Mouse (Mus musculus) heart, postnatal 4 days (tissue): ENCODE measurements around the gene Sctr. TPM values are rescaled to one million over a fixed set of nuclear protein-coding genes. Genes with fewer than 3 reads are reported as not detected.

Experiments
- DNase-seq: peaks from one replicate; pipeline ENCODE4 v3.0.0; 2021
- total RNA-seq, 2 experiments: library from RNA; stranded (reverse); gene quantifications; 2 replicates each; pipeline ENCODE4 v1.2.3; 2021

The Sctr gene
- total RNA-seq: under 1 TPM in 1 of 2 experiments, not detected in 1; 0.14 TPM

GRCm38 (mm10) chr1:120006844-120007790 lies at the start of gene Sctr:
Gene Sctr, plus strand, starts transcription at chr1:120006894.
- no peak for DNase-seq

GRCm38 (mm10) chr1:119957716-119958222 lies 48.9 kb upstream of the Sctr start:
- DNase-seq: no peak

GRCm38 (mm10) chr1:119959464-119959863 lies 47.2 kb upstream of the Sctr start:
- no peak for DNase-seq

GRCm38 (mm10) chr1:119959920-119960319 lies 46.8 kb upstream of the Sctr start:
- no peak for DNase-seq

- peak; percentile 9 for DNase-seq
Measured at GRCm38 (mm10) chr1:119965804-119966514, 40.7 kb upstream of the Sctr start.

- no peak for DNase-seq
Measured at GRCm38 (mm10) chr1:119973117-119973516, 33.6 kb upstream of the Sctr start.

- no peak for DNase-seq
Measured at GRCm38 (mm10) chr1:119975141-119975540, 31.6 kb upstream of the Sctr start.

- no peak for DNase-seq
Measured at GRCm38 (mm10) chr1:119986555-119986954, 20.1 kb upstream of the Sctr start.

GRCm38 (mm10) chr1:119996798-119997581 lies 9.7 kb upstream of the Sctr start, which contains the start of gene Cfap221:
Gene Cfap221, minus strand, starts transcription at chr1:119997234.
- DNase-seq: peak; percentile 70

GRCm38 (mm10) chr1:119997644-119998043 lies 9.1 kb upstream of the Sctr start:
- DNase-seq: no peak

- DNase-seq: no peak
Measured at GRCm38 (mm10) chr1:120007851-120008588, 1.3 kb downstream of the Sctr start.

- no peak for DNase-seq
Measured at GRCm38 (mm10) chr1:120012638-120013037, 5.9 kb downstream of the Sctr start.

- DNase-seq: peak; percentile 81
Measured at GRCm38 (mm10) chr1:120013111-120013510, 6.4 kb downstream of the Sctr start.

GRCm38 (mm10) chr1:120016240-120016639 lies 9.5 kb downstream of the Sctr start:
- DNase-seq: no peak

- DNase-seq: no peak
Measured at GRCm38 (mm10) chr1:120018900-120019299, 12.2 kb downstream of the Sctr start.

GRCm38 (mm10) chr1:120019428-120019827 lies 12.7 kb downstream of the Sctr start:
- DNase-seq: no peak

GRCm38 (mm10) chr1:120020322-120020897 lies 13.7 kb downstream of the Sctr start:
- DNase-seq: no peak

GRCm38 (mm10) chr1:120021951-120022350 lies 15.3 kb downstream of the Sctr start:
- no peak for DNase-seq

- DNase-seq: peak; percentile 17
Measured at GRCm38 (mm10) chr1:120024331-120025049, 17.8 kb downstream of the Sctr start.

- no peak for DNase-seq
Measured at GRCm38 (mm10) chr1:120025050-120025439, 18.4 kb downstream of the Sctr start.
